Mouse (Mus musculus) kidney, adult 2 months (tissue): ENCODE measurements at regions not wholly inside any gene's neighbourhood (a gene's known extent, or its start where the extent isn't known, plus 50 kb on each side); places are given as distances from the start of the nearest gene placed in this dataset.
A peak's percentile ranks its signal among the peaks of the same experiment; 100 is the strongest.
"Not testable (repeated sequence)": the region's sequence is repeated elsewhere in the genome, so short reads cannot be mapped to it uniquely, and the experiment has no call there.

Experiments used
- DNase-seq: peaks from one replicate; pipeline ENCODE4 v3.0.0; 2021
- H3K27ac ChIP-seq: fragments of 200-500 bp; 2 replicates; pipeline ENCODE4 v1.5.1; 2012; ENCODE audit warnings: low read depth, low read length, control low read depth, inconsistent platforms; ENCODE audit not compliant: insufficient read depth
- H3K27me3 ChIP-seq: fragments of 200-500 bp; replicated peaks from 2 replicates; pipeline ENCODE4 v1.6.1; 2012; ENCODE audit warnings: mild to moderate bottlenecking, moderate library complexity, low read length, inconsistent platforms; ENCODE audit not compliant: control insufficient read depth, insufficient read depth
- H3K36me3 ChIP-seq: fragments of 200-500 bp; 2 replicates; pipeline ENCODE4 v1.6.1; 2012; ENCODE audit warnings: mild to moderate bottlenecking, moderate library complexity, low read length, inconsistent platforms; ENCODE audit not compliant: control insufficient read depth, insufficient read depth
- H3K4me1 ChIP-seq: fragments of 200-500 bp; 2 replicates; pipeline ENCODE4 v1.6.1; 2011; ENCODE audit warnings: low read length; ENCODE audit not compliant: control insufficient read depth, insufficient read depth
- H3K4me3 ChIP-seq: fragments of 200-500 bp; 2 replicates; pipeline ENCODE4 v1.5.1; 2011; ENCODE audit warnings: mild to moderate bottlenecking, low read depth, low read length, control low read depth; ENCODE audit not compliant: insufficient read depth
- CTCF ChIP-seq: fragments of 200-500 bp; conservative IDR thresholded peaks from 2 replicates; pipeline ENCODE4 v1.5.1; 2011; ENCODE audit warnings: low read depth, mild to moderate bottlenecking, control low read depth, low read length, moderate library complexity, mixed read lengths; ENCODE audit not compliant: insufficient read depth, insufficient read length
- POLR2A ChIP-seq: fragments of 200-500 bp; IDR thresholded peaks from one replicate; pipeline ENCODE4 v1.6.1; 2011; ENCODE audit warnings: low read depth, low read length, control low read depth
- WGBS: fragments of 180-500 bp; shearing (Covaris S2); methylation state at CpG from one replicate; pipeline ENCODE4 v1.1.7; 2018; 5-methylcytosine and 5-hydroxymethylcytosine counted together

- Histone ChIP-seq H3K4me1 (no peaks in the 10 kb centered on the region), H3K36me3 (no peaks in the 10 kb centered on the region), H3K27ac (no peak overlapping the region), H3K27me3 (no peaks in the 10 kb centered on the region), H3K4me3 (no peak overlapping the region)
- no peak for DNase-seq
- 73% methylated on average over 4 of the region's 4 CpGs for WGBS
- TF ChIP-seq POLR2A (no peak), CTCF (no peak)
Observed at GRCm38 (mm10) chr13:80723215-80724006, 159.8 kb upstream of the Arrdc3 start.

GRCm38 (mm10) chr13:80729202-80729601 lies 154.0 kb upstream of the Arrdc3 start:
- DNase-seq: no peak
- TF ChIP-seq POLR2A (no peak), CTCF (no peak)
- 61% methylated on average over 5 of the region's 5 CpGs for WGBS
- Histone ChIP-seq H3K27ac (no peak overlapping the region), H3K27me3 (no peaks in the 10 kb centered on the region), H3K4me3 (no peak overlapping the region), H3K36me3 (no peaks in the 10 kb centered on the region), H3K4me1 (no peaks in the 10 kb centered on the region)

- Histone ChIP-seq H3K27me3 (no peaks in the 10 kb centered on the region), H3K4me3 (no peak overlapping the region), H3K27ac (no peak overlapping the region), H3K36me3 (no peaks in the 10 kb centered on the region), H3K4me1 (no peaks in the 10 kb centered on the region)
- TF ChIP-seq CTCF (no peak), POLR2A (no peak)
- DNase-seq: no peak
- 44% methylated on average over 2 of the region's 2 CpGs for WGBS
Observed at GRCm38 (mm10) chr13:80745991-80746390, 137.2 kb upstream of the Arrdc3 start.

- not testable (repeated sequence) for H3K27me3 ChIP-seq, H3K4me3 ChIP-seq, H3K36me3 ChIP-seq, H3K4me1 ChIP-seq, H3K27ac ChIP-seq
- peak; percentile 32; the same call in 1 of the 2 replicates for TF ChIP-seq CTCF
- DNase-seq: peak; percentile 8
- WGBS: 34% methylated on average over 6 of the region's 6 CpGs
Observed at GRCm38 (mm10) chr13:80747022-80747421, 136.2 kb upstream of the Arrdc3 start.
